Mouse (Mus musculus): ENCODE data around the gene Flywch2. TPM values are rescaled to one million over a fixed set of nuclear protein-coding genes. Genes with fewer than 3 reads are reported as not detected.

Gene Flywch2
- polyA plus RNA-seq, 1 experiment, result 27.2 TPM

GRCm38 (mm10) chr17:23819235-23819634, 33.4 kb upstream of the Flywch2 start:
- Histone ChIP-seq H3K4me3 (ENCODE audit: insufficient read depth, low read length) (no peak overlapping the region), H3K27ac (ENCODE audit: insufficient read depth, low read length) (no peak overlapping the region), H3K4me1 (ENCODE audit: control insufficient read depth, insufficient read depth, low read length) (no peaks in the 10 kb centered on the region)
- no peak for TF ChIP-seq CTCF (IDR thresholded peaks at IDR 0.05; ENCODE audit: extremely low read depth, insufficient read depth, low read length)
- TF ChIP-seq POLR2A (IDR thresholded peaks at IDR 0.05; ENCODE audit: extremely low read depth, insufficient read depth, low read length), result no peak

GRCm38 (mm10) chr17:23818579-23818978, 32.7 kb upstream of the Flywch2 start:
- Histone ChIP-seq H3K4me1 (ENCODE audit: control insufficient read depth, insufficient read depth, low read length) (no peaks in the 10 kb centered on the region), H3K4me3 (ENCODE audit: insufficient read depth, low read length) (no peak overlapping the region), H3K27ac (ENCODE audit: insufficient read depth, low read length) (no peak overlapping the region)
- no peak for TF ChIP-seq POLR2A (IDR thresholded peaks at IDR 0.05; ENCODE audit: extremely low read depth, insufficient read depth, low read length)
- TF ChIP-seq CTCF (IDR thresholded peaks at IDR 0.05; ENCODE audit: extremely low read depth, insufficient read depth, low read length), result no peak

GRCm38 (mm10) chr17:23815641-23816040, 29.8 kb upstream of the Flywch2 start:
- Histone ChIP-seq H3K4me3 (ENCODE audit: insufficient read depth, low read length) (no peak overlapping the region), H3K4me1 (ENCODE audit: control insufficient read depth, insufficient read depth, low read length) (no peaks in the 10 kb centered on the region), H3K27ac (ENCODE audit: insufficient read depth, low read length) (no peak overlapping the region)
- no peak for TF ChIP-seq POLR2A (IDR thresholded peaks at IDR 0.05; ENCODE audit: extremely low read depth, insufficient read depth, low read length)
- no peak for TF ChIP-seq CTCF (IDR thresholded peaks at IDR 0.05; ENCODE audit: extremely low read depth, insufficient read depth, low read length)

- Histone ChIP-seq H3K27ac (ENCODE audit: insufficient read depth, low read length) (no peak overlapping the region), H3K4me1 (ENCODE audit: control insufficient read depth, insufficient read depth, low read length) (0 out of 2 replicates have a peak, but pooled peaks cover 1% of the 10 kb centered on the region), H3K4me3 (ENCODE audit: insufficient read depth, low read length) (no peak overlapping the region)
- TF ChIP-seq POLR2A (IDR thresholded peaks at IDR 0.05; ENCODE audit: extremely low read depth, insufficient read depth, low read length) (no peak), CTCF (IDR thresholded peaks at IDR 0.05; ENCODE audit: extremely low read depth, insufficient read depth, low read length) (no peak)
Observed at GRCm38 (mm10) chr17:23807918-23808317, 22.0 kb upstream of the Flywch2 start.

- Histone ChIP-seq H3K27ac (ENCODE audit: insufficient read depth, low read length) (no peak overlapping the region), H3K4me3 (ENCODE audit: insufficient read depth, low read length) (peak overlapping the region; percentile 2; the same call in 1 of the 2 replicates), H3K4me1 (ENCODE audit: control insufficient read depth, insufficient read depth, low read length) (0 out of 2 replicates have a peak, but pooled peaks cover 1% of the 10 kb centered on the region)
- TF ChIP-seq CTCF (IDR thresholded peaks at IDR 0.05; ENCODE audit: extremely low read depth, insufficient read depth, low read length) (no peak), POLR2A (IDR thresholded peaks at IDR 0.05; ENCODE audit: extremely low read depth, insufficient read depth, low read length) (no peak)
Observed at GRCm38 (mm10) chr17:23806867-23807266, 21.0 kb upstream of the Flywch2 start.

- Histone ChIP-seq H3K4me1 (ENCODE audit: control insufficient read depth, insufficient read depth, low read length) (0 out of 2 replicates have a peak, but pooled peaks cover 1% of the 10 kb centered on the region), H3K27ac (ENCODE audit: insufficient read depth, low read length) (no peak overlapping the region), H3K4me3 (ENCODE audit: insufficient read depth, low read length) (peak overlapping the region; percentile 80)
- TF ChIP-seq CTCF (IDR thresholded peaks at IDR 0.05; ENCODE audit: extremely low read depth, insufficient read depth, low read length) (no peak), POLR2A (IDR thresholded peaks at IDR 0.05; ENCODE audit: extremely low read depth, insufficient read depth, low read length) (no peak)
Observed at GRCm38 (mm10) chr17:23804426-23805085, 18.7 kb upstream of the Flywch2 start.

GRCm38 (mm10) chr17:23803366-23804041, 17.6 kb upstream of the Flywch2 start:
- Histone ChIP-seq H3K4me1 (ENCODE audit: control insufficient read depth, insufficient read depth, low read length) (0 out of 2 replicates have a peak, but pooled peaks cover 1% of the 10 kb centered on the region), H3K27ac (ENCODE audit: insufficient read depth, low read length) (peak overlapping the region; percentile 62)

GRCm38 (mm10) chr17:23802746-23803365, 17.0 kb upstream of the Flywch2 start:
- TF ChIP-seq CTCF (IDR thresholded peaks at IDR 0.05; ENCODE audit: extremely low read depth, insufficient read depth, low read length), result no peak
- TF ChIP-seq POLR2A (IDR thresholded peaks at IDR 0.05; ENCODE audit: extremely low read depth, insufficient read depth, low read length), result peak; percentile 88
- Histone ChIP-seq H3K4me3 (ENCODE audit: insufficient read depth, low read length) (peak overlapping the region; percentile 80), H3K27ac (ENCODE audit: insufficient read depth, low read length) (peak overlapping the region; percentile 86), H3K4me1 (ENCODE audit: control insufficient read depth, insufficient read depth, low read length) (0 out of 2 replicates have a peak, but pooled peaks cover 1% of the 10 kb centered on the region)

More at GRCm38 (mm10) chr17:23803366-23804041, 17.6 kb upstream of the Flywch2 start:
- TF ChIP-seq POLR2A (IDR thresholded peaks at IDR 0.05; ENCODE audit: extremely low read depth, insufficient read depth, low read length) (no peak), CTCF (IDR thresholded peaks at IDR 0.05; ENCODE audit: extremely low read depth, insufficient read depth, low read length) (no peak)
- H3K4me3 ChIP-seq (ENCODE audit: insufficient read depth, low read length), result peak overlapping the region; percentile 80

GRCm38 (mm10) chr17:23801627-23802026, 15.7 kb upstream of the Flywch2 start:
- H3K4me3 ChIP-seq (ENCODE audit: insufficient read depth, low read length), result no peak overlapping the region
- 0 out of 2 replicates have a peak, but pooled peaks cover 1% of the 10 kb centered on the region for H3K4me1 ChIP-seq (ENCODE audit: control insufficient read depth, insufficient read depth, low read length)
- H3K27ac ChIP-seq (ENCODE audit: insufficient read depth, low read length), result no peak overlapping the region
- TF ChIP-seq POLR2A (IDR thresholded peaks at IDR 0.05; ENCODE audit: extremely low read depth, insufficient read depth, low read length) (no peak), CTCF (IDR thresholded peaks at IDR 0.05; ENCODE audit: extremely low read depth, insufficient read depth, low read length) (no peak)

Data from cortical plate, adult 2 months (tissue).